20 mouse cellular contexts compared by ENCODE assay signal in the genomic region with DNA sequence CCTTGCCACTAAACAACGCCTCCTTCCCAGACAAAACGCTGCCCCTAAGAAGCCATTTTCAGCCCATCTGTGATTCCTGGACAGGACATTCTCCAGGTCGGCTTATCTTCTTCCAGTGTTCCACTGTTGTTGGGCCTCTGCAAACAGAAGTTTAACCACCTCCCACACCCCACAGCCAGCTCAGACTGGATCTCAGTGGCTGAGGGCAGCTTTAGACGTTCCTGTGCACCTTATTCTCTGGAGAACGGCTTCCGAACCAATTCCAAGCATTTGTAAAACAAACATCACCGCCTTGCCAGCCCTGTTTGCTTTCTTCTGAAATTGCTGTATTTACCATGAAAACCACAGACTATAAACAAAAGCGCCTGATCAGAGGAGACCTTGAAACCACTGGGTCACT. TPM values are rescaled to one million over a fixed set of nuclear protein-coding genes. Genes with fewer than 3 reads are reported as not detected.
DNase-seq lines count a peak whose midpoint lies in the region; ATAC-seq and TF ChIP-seq lines count a peak whose summit lies in the region.
"Had no signal": no experiment of that assay in that cellular context is flagged by ENCODE, and none has a peak within 500 bp of the region (broad histone marks: within the 10 kb centered on the region; RNA-seq: fewer than 3 reads in every experiment).

No protein-coding gene starts in this region.

- no peaks in the 10 kb centered on the region for H3K4me1 ChIP-seq in kidney, embryonic 14.5 days (ENCODE audit: control insufficient read depth, insufficient read depth, low read length)
- H3K4me1 ChIP-seq in kidney, postnatal 0 days (replicated peaks; ENCODE audit: insufficient read depth, low read length) = no peaks in the 10 kb centered on the region
- H3K4me1 ChIP-seq in stomach, postnatal 0 days (replicated peaks; ENCODE audit: control insufficient read depth, insufficient read depth) = no peaks in the 10 kb centered on the region
- H3K4me1 ChIP-seq: limb, embryonic 12.5 days had no signal

- no peaks in the 10 kb centered on the region for H3K9me3 ChIP-seq in kidney, embryonic 14.5 days (ENCODE audit: control insufficient read depth, low read length)
- no peaks in the 10 kb centered on the region for H3K9me3 ChIP-seq in kidney, postnatal 0 days (replicated peaks; ENCODE audit: low read length)
- no peaks in the 10 kb centered on the region for H3K9me3 ChIP-seq in stomach, postnatal 0 days (ENCODE audit: control insufficient read depth, low read length)
- H3K9me3 ChIP-seq: G1E; limb, embryonic 12.5 days had no signal

- H3K27me3 ChIP-seq in kidney, embryonic 14.5 days (ENCODE audit: control insufficient read depth, insufficient read depth, low read length) = no peaks in the 10 kb centered on the region
- H3K27me3 ChIP-seq in kidney, postnatal 0 days (ENCODE audit: insufficient read depth, low read length) = no peaks in the 10 kb centered on the region
- no peaks in the 10 kb centered on the region for H3K27me3 ChIP-seq in stomach, postnatal 0 days (ENCODE audit: control insufficient read depth, insufficient read depth, low read length)
- H3K27me3 ChIP-seq: limb, embryonic 12.5 days had no signal

- no peak overlapping the region for H3K4me3 ChIP-seq in kidney, embryonic 14.5 days (ENCODE audit: low read length)
- no peak overlapping the region for H3K4me3 ChIP-seq in kidney, postnatal 0 days (replicated peaks; ENCODE audit: low read depth, low read length)
- H3K4me3 ChIP-seq in stomach, postnatal 0 days (ENCODE audit: low read depth, low read length) = no peak overlapping the region
- H3K4me3 ChIP-seq: limb, embryonic 12.5 days had no signal

- DNase-seq in kidney, adult 11 months = peak; percentile 62
- DNase-seq in ZHBTc4 (ENCODE audit: low read depth, low spot score) = peak; percentile 94
- DNase-seq in kidney, postnatal 0 days (ENCODE audit: low spot score) = no peak
- DNase-seq in stomach, postnatal 0 days (ENCODE audit: low spot score) = peak; percentile 80
- DNase-seq in gastrocnemius, postnatal 25 days = no peak
- DNase-seq in left cerebral cortex, adult 8-10 months (ENCODE audit: low spot score in 2 of 2) = no peak
- DNase-seq: adrenal gland, postnatal 14 days; B cell, adult 2 months; cerebellum, adult 8-10 months; forebrain, postnatal 0 days; gastrocnemius, postnatal 14 days; heart, postnatal 4 days; layer of hippocampus, postnatal 36 days; right cerebral cortex, postnatal 25 days had no signal

- no peaks in the 10 kb centered on the region for H3K36me3 ChIP-seq in kidney, embryonic 14.5 days (ENCODE audit: control insufficient read depth, insufficient read depth, low read length)
- H3K36me3 ChIP-seq in kidney, postnatal 0 days (ENCODE audit: insufficient read depth, low read length) = no peaks in the 10 kb centered on the region
- no peaks in the 10 kb centered on the region for H3K36me3 ChIP-seq in stomach, postnatal 0 days (ENCODE audit: control insufficient read depth, insufficient read depth, low read length)
- H3K36me3 ChIP-seq: limb, embryonic 12.5 days had no signal

- no peak overlapping the region for H3K4me2 ChIP-seq in kidney, embryonic 14.5 days (replicated peaks; ENCODE audit: low read depth, low read length)
- H3K4me2 ChIP-seq in kidney, postnatal 0 days (ENCODE audit: low read length) = no peak overlapping the region
- H3K4me2 ChIP-seq in stomach, postnatal 0 days (replicated peaks; ENCODE audit: low read depth) = no peak overlapping the region
- H3K4me2 ChIP-seq: heart, embryonic 11.5 days; limb, embryonic 12.5 days had no signal

- TF ChIP-seq EP300 in stomach, postnatal 0 days (optimal IDR thresholded peaks at IDR 0.05) = no peak

- ATAC-seq in kidney, embryonic 14.5 days (ENCODE audit: low FRiP score, low TSS enrichment) = no peak
- no peak for ATAC-seq in kidney, postnatal 0 days (replicated peaks; ENCODE audit: low FRiP score, low read depth)
- peak; percentile 95 for ATAC-seq in stomach, postnatal 0 days (ENCODE audit: low FRiP score, low TSS enrichment)
- ATAC-seq: forebrain, postnatal 0 days; lung, postnatal 0 days had no signal

- 65% methylated on average over 8 of the region's 8 CpGs for WGBS in kidney, embryonic 14.5 days
- 51% methylated on average over 8 of the region's 8 CpGs for WGBS in kidney, postnatal 0 days
- 36% methylated on average over 8 of the region's 8 CpGs for WGBS in stomach, postnatal 0 days

- no peak overlapping the region for H3K9ac ChIP-seq in kidney, embryonic 14.5 days (ENCODE audit: low read depth, low read length)
- H3K9ac ChIP-seq in kidney, postnatal 0 days (ENCODE audit: low read depth, low read length) = no peak overlapping the region
- H3K9ac ChIP-seq in stomach, postnatal 0 days (ENCODE audit: low read length) = no peak overlapping the region
- H3K9ac ChIP-seq: forebrain, postnatal 0 days; limb, embryonic 12.5 days; liver, embryonic 14.5 days had no signal

- no peak overlapping the region for H3K27ac ChIP-seq in kidney, embryonic 14.5 days (ENCODE audit: low read depth, low read length)
- H3K27ac ChIP-seq in kidney, postnatal 0 days = peak overlapping the region; percentile 19; the same call in 1 of the 2 replicates
- H3K27ac ChIP-seq in stomach, postnatal 0 days (replicated peaks) = no peak overlapping the region; the same call in 1 of the 2 replicates
- H3K27ac ChIP-seq: limb, embryonic 12.5 days; liver, embryonic 14.5 days had no signal

- TF ChIP-seq CTCF in kidney, postnatal 0 days (IDR thresholded peaks at IDR 0.05; ENCODE audit: low read depth) = no peak
- TF ChIP-seq CTCF in stomach, postnatal 0 days (IDR thresholded peaks at IDR 0.05; ENCODE audit: low read depth) = no peak

RNA-seq across cellular contexts. Expression of a gene that starts 41.1 kb away (rescaled TPM):
- polyA plus RNA-seq in kidney, embryonic 14.5 days (2014; fragmentation: Nextera tagmentation; extraction: Ambion mirVana) = 11.0 and 12.7 TPM in 2 replicates
- 17.3 and 17.4 TPM in 2 replicates for polyA plus RNA-seq in kidney, postnatal 0 days (2015; fragmentation: Nextera tagmentation; extraction: Ambion mirVana)
- 10.9 and 11.9 TPM in 2 replicates for polyA plus RNA-seq in stomach, postnatal 0 days (2015; fragmentation: Nextera tagmentation; extraction: Ambion mirVana)
- 1 to 10 TPM; 8.5 to 9.4 TPM for total RNA-seq in gastrocnemius, postnatal 25 days (2021)
- 10 to 100 TPM; 13.5 to 18.2 (median 17.3) TPM for total RNA-seq in left cerebral cortex, adult 8-10 months (2022)

Comparison
In these comparisons a context has a peak if more than half of its experiments do, and no peak if none do; other contexts are left out.
1. DNase-seq: peak in kidney, adult 11 months (single experiment), ZHBTc4 (single experiment) and stomach, postnatal 0 days (single experiment); none in kidney, postnatal 0 days (single experiment), gastrocnemius, postnatal 25 days (single experiment) and left cerebral cortex, adult 8-10 months (0 of 2).